Mouse (Mus musculus) megakaryocyte-erythroid progenitor cell, adult 5-6 weeks (primary cell): Measurements from ENCODE around the gene Zfp551. TPM values are rescaled to one million over a fixed set of nuclear protein-coding genes. Genes with fewer than 3 reads are reported as not detected.
A peak's percentile ranks its signal among the peaks of the same experiment; 100 is the strongest.

Source experiments
- ATAC-seq: replicated peaks from 2 replicates; pipeline ENCODE4 v1.8.0; 2016; ENCODE audit warnings: mild to moderate bottlenecking, inconsistent platforms; ENCODE audit not compliant: severe bottlenecking, poor library complexity, low FRiP score, low TSS enrichment
- total RNA-seq, 2 experiments: library from RNA; stranded (forward) in 1 of 2; stranded (reverse) in 1 of 2; fragments of 200-1000, 215-1000 nt in 1 of 2; fragments of >200 nt in 1 of 2; fragmentation: Nextera tagmentation in 1 of 2; gene quantifications; 2 replicates each; pipeline ENCODE4 v1.2.3; 2014 to 2017

The Zfp551 gene
- total RNA-seq (2014; fragmentation: Nextera tagmentation) (2.9 and 3.6 TPM in 2 replicates), total RNA-seq (2017) (2.8 and 3.4 TPM in 2 replicates)

DNA sequence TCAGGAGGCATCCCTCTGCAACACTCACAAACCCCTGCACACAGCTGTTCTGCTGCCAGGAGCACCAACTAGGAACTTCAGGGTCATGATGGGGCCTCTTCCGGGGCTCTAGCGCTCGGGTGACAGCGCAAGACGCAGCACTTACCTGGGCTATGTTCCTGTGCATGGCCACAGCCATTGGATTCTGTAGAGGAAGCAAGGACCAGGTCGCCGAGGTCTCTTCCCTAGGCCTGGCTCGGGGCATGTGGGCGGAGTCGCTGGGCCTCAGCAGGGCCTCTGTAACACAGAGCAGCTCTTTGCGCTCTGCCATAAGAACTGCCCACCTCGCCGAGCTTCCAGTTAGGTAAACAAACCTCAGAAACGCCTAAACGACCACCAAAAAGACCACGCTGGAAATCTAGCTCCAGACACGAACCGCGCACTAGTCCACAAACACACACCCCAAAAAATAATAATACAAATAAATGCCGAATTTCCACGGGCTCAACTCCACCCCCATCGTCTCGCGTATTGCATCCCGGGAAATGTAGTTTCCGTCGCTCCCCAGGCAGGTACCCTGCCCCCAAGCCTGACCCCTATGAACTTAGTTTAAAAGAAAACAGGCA, at the start of gene Zfp551:
TSS of gene Zfp551 (minus strand) at position 507 of the 605 bp plus-strand sequence.
- ATAC-seq: peak; percentile 98

DNA sequence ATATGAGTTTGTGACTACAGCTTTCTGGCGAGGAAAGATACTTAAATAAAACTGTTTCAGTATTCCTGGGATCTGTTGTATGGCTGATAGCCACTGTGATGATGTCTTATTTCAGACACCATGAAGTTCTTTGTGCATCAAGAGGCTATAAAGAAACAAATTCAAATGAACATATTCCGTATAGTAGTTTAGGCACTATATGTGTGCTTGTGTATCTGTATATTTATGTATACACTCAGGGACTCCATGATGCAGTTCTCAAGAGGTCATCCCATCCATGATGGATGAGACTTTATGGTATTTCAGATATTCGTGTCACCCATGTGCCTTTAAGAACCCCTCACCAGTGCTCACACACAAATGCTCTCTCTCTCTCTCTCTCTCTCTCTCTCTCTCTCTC, 304 bp upstream of the Zfp551 start:
- no peak for ATAC-seq

DNA sequence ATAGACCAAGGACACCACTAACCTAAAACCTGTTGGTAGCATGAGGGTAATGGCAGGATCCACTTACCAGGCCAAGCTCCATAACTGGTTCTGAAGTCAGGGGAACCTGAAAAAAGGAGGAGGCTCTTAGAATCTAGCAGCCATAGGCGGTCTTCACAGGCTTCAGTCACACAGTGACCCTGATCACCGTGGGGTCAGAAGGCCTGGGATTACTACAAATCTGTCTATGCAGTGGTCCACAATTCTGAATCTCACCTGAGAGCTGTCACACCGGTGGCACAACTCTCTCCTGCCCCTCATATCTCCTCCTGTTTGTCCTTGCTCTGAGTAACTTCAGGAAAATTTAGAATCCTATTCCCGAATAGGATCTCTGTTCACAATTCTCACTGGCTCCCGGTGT, 810 bp downstream of the Zfp551 start:
- ATAC-seq: peak; percentile 15; the same call in 1 of the 2 replicates

DNA sequence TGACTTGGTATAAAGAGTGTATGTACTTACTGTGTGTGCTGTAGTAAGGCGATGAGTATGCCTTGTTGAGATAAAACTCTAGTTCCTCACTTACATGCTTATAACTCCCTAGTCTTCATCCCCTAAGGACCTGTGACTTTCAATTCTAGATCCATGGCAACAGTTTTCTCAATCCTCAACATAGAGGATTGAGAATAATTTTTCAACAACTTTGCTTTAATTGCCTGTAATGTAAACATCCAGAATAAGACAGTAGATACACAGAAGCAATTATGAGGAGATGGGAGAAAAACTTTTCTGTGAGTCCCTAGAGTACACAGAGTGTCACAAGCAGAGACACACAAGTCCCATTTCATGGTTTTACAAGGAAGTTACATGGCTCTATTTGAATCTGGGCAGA, 53.4 kb downstream of the Zfp551 start, which contains the start of gene Vmn1r84:
TSS of gene Vmn1r84 (minus strand) at position 101 of the 400 bp plus-strand sequence.
- no peak for ATAC-seq

Other genes starting within 250 kb of the Zfp551 start
- not detected in 2 replicates for gene Vmn1r80, start 233.5 kb downstream of the Zfp551 start, total RNA-seq (2014; fragmentation: Nextera tagmentation)
- gene Vmn1r80, start 233.5 kb downstream of the Zfp551 start, total RNA-seq (2017): not detected in 2 replicates
- gene Vmn1r81, start 154.5 kb downstream of the Zfp551 start, total RNA-seq (2014; fragmentation: Nextera tagmentation): not detected in 2 replicates
- not detected in 2 replicates for gene Vmn1r81, start 154.5 kb downstream of the Zfp551 start, total RNA-seq (2017)
- gene Vmn1r82, start 122.3 kb downstream of the Zfp551 start, total RNA-seq (2014; fragmentation: Nextera tagmentation): not detected in 2 replicates
- not detected in 2 replicates for gene Vmn1r82, start 122.3 kb downstream of the Zfp551 start, total RNA-seq (2017)
- gene Vmn1r83, start 93.3 kb downstream of the Zfp551 start, total RNA-seq (2014; fragmentation: Nextera tagmentation): not detected in 2 replicates
- gene Vmn1r83, start 93.3 kb downstream of the Zfp551 start, total RNA-seq (2017): not detected in 2 replicates
- gene Vmn1r84, start 53.5 kb downstream of the Zfp551 start, total RNA-seq (2014; fragmentation: Nextera tagmentation): not detected in 2 replicates
- not detected in 2 replicates for gene Vmn1r84, start 53.5 kb downstream of the Zfp551 start, total RNA-seq (2017)
- gene Zfp606, start 55.5 kb upstream of the Zfp551 start, total RNA-seq (2014; fragmentation: Nextera tagmentation): 4.5 and 4.7 TPM in 2 replicates
- gene Zfp606, start 55.5 kb upstream of the Zfp551 start, total RNA-seq (2017): 8.9 and 10.1 TPM in 2 replicates
- gene 2900092C05Rik, start 89.8 kb upstream of the Zfp551 start, total RNA-seq (2014; fragmentation: Nextera tagmentation): not detected in 2 replicates
- gene 2900092C05Rik, start 89.8 kb upstream of the Zfp551 start, total RNA-seq (2017): not detected in 2 replicates
- gene Vmn2r53, start 186.0 kb upstream of the Zfp551 start, total RNA-seq (2014; fragmentation: Nextera tagmentation): 0.02 TPM in 1 of 2 replicates, not detected in the other
- not detected in 2 replicates for gene Vmn2r53, start 186.0 kb upstream of the Zfp551 start, total RNA-seq (2017)
- not detected in 2 replicates for gene Vmn2r54, start 217.6 kb upstream of the Zfp551 start, total RNA-seq (2014; fragmentation: Nextera tagmentation)
- not detected in 2 replicates for gene Vmn2r54, start 217.6 kb upstream of the Zfp551 start, total RNA-seq (2017)